Mouse (Mus musculus): Measurements from ENCODE around the gene Tsen54.
"Not testable (repeated sequence)": the region's sequence is repeated elsewhere in the genome, so short reads cannot be mapped to it uniquely, and the experiment has no call there.

Tsen54 gene

GRCm38 (mm10) chr11:115830550-115831325 is 16.2 kb downstream of the Tsen54 start:
- no peak for DNase-seq (ENCODE audit: low spot score)

- DNase-seq (ENCODE audit: low spot score): no peak
Measured at GRCm38 (mm10) chr11:115831518-115831917, 17.0 kb downstream of the Tsen54 start.

- DNase-seq (ENCODE audit: low spot score): no peak
Measured at GRCm38 (mm10) chr11:115832064-115832463, 17.5 kb downstream of the Tsen54 start.

GRCm38 (mm10) chr11:115832523-115832922 is 18.0 kb downstream of the Tsen54 start:
- no peak for DNase-seq (ENCODE audit: low spot score)

GRCm38 (mm10) chr11:115833021-115833513 is 18.5 kb downstream of the Tsen54 start:
- DNase-seq (ENCODE audit: low spot score): no peak

- DNase-seq (ENCODE audit: low spot score): no peak
Measured at GRCm38 (mm10) chr11:115834033-115834432, 19.5 kb downstream of the Tsen54 start.

GRCm38 (mm10) chr11:115836656-115837395 is 22.3 kb downstream of the Tsen54 start:
- no peak for DNase-seq (ENCODE audit: low spot score)

GRCm38 (mm10) chr11:115837606-115838345 is 23.3 kb downstream of the Tsen54 start:
- DNase-seq (ENCODE audit: low spot score): no peak

GRCm38 (mm10) chr11:115838895-115839311 is 24.4 kb downstream of the Tsen54 start:
- no peak for DNase-seq (ENCODE audit: low spot score)

- no peak for DNase-seq (ENCODE audit: low spot score)
Measured at GRCm38 (mm10) chr11:115839732-115840131, 25.2 kb downstream of the Tsen54 start.

GRCm38 (mm10) chr11:115841044-115841443 is 26.5 kb downstream of the Tsen54 start:
- no peak for DNase-seq (ENCODE audit: low spot score)

GRCm38 (mm10) chr11:115841961-115842550 is 27.5 kb downstream of the Tsen54 start:
- no peak for DNase-seq (ENCODE audit: low spot score)

- no peak for DNase-seq (ENCODE audit: low spot score)
Measured at GRCm38 (mm10) chr11:115843141-115843890, 28.8 kb downstream of the Tsen54 start.

GRCm38 (mm10) chr11:115843891-115844239 is 29.3 kb downstream of the Tsen54 start:
- no peak for DNase-seq (ENCODE audit: low spot score)

- DNase-seq (ENCODE audit: low spot score): no peak
Measured at GRCm38 (mm10) chr11:115844240-115844639, 29.7 kb downstream of the Tsen54 start.

GRCm38 (mm10) chr11:115845819-115846218 is 31.3 kb downstream of the Tsen54 start:
- DNase-seq (ENCODE audit: low spot score): no peak

GRCm38 (mm10) chr11:115854674-115855073 is 40.1 kb downstream of the Tsen54 start:
- DNase-seq (ENCODE audit: low spot score): no peak

- DNase-seq (ENCODE audit: low spot score): not testable (repeated sequence)
Measured at GRCm38 (mm10) chr11:115857146-115857545, 42.6 kb downstream of the Tsen54 start.

GRCm38 (mm10) chr11:115857936-115858335 is 43.4 kb downstream of the Tsen54 start:
- no peak for DNase-seq (ENCODE audit: low spot score)

- no peak for DNase-seq (ENCODE audit: low spot score)
Measured at GRCm38 (mm10) chr11:115858354-115858753, 43.8 kb downstream of the Tsen54 start, which contains the start of gene Myo15b. Gene Myo15b, plus strand, starts transcription at chr11:115858406.

Measured in ovary, postnatal 14 days (tissue).